Mouse (Mus musculus) ES-E14 (cell line): ENCODE data around the gene Elovl3.
A peak's percentile ranks its signal among the peaks of the same experiment; 100 is the strongest.

Source experiments
- CHD2 ChIP-seq: IDR thresholded peaks from 2 replicates; pipeline ENCODE4 v1.6.1; 2014; ENCODE audit warnings: mild to moderate bottlenecking, low read depth, low read length, inconsistent platforms
- ZC3H11A ChIP-seq: IDR thresholded peaks from 2 replicates; pipeline ENCODE4 v1.6.1; 2012; ENCODE audit warnings: low read depth, mild to moderate bottlenecking, inconsistent platforms, low read length, borderline replicate concordance
- ZNF384 ChIP-seq: IDR thresholded peaks from 2 replicates; pipeline ENCODE4 v1.6.1; 2012; ENCODE audit warnings: low read depth, low read length, inconsistent platforms

GRCm38 (mm10) chr19:46094144-46094543 lies 37.6 kb upstream of the Elovl3 start:
- TF ChIP-seq ZC3H11A (no peak), ZNF384 (peak; percentile 58; the same call in 1 of the 2 replicates), CHD2 (no peak)
